Mouse (Mus musculus): ENCODE measurements around the gene Acad11. TPM values are rescaled to one million over a fixed set of nuclear protein-coding genes. Genes with fewer than 3 reads are reported as not detected.

Acad11 gene
- total and polyA plus RNA-seq, 2 experiments = 154 to 392 TPM

DNA sequence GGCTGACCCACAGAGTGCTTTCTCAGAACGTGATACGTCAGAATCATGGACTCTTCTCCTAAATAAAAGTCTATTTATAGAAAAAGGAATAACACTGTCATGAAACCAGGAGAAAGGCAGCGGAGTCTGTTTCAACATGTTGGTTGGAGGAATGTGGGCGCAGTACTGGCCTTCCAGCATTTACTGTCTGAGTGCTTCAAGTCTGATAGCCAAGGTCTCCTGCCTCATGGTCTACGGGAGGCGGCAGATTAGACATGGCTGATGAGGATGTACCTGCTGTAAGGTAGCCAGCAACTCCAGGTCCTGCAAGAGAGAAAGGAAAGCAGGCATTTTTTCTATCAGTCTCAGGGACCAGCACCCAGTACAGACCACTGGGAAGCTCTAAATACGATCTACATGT is 88.9 kb downstream of the Acad11 start:
- Histone ChIP-seq H3K27me3 (ENCODE audit: control insufficient read depth, insufficient read depth, low read length) (no peaks in the 10 kb centered on the region), H3K4me1 (ENCODE audit: control insufficient read depth, insufficient read depth, low read length) (no peaks in the 10 kb centered on the region), H3K9ac (ENCODE audit: low read depth, low read length) (no peak overlapping the region), H3K4me3 (ENCODE audit: insufficient read depth, low read depth, low read length) (no peak overlapping the region), H3K79me2 (ENCODE audit: control insufficient read depth, insufficient read depth, low read length) (no peaks in the 10 kb centered on the region), H3K36me3 (ENCODE audit: control insufficient read depth, insufficient read depth, low read length) (peaks cover 34% of the 10 kb centered on the region), H3K27ac (replicated peaks; ENCODE audit: insufficient read depth, low read depth, low read length) (no peak overlapping the region)
- DNase-seq (ENCODE audit: extremely low read depth, low read depth, low spot score) = no peak
- 95% methylated on average over 7 of the region's 7 CpGs for WGBS
- TF ChIP-seq POLR2A (IDR thresholded peaks at IDR 0.05; ENCODE audit: extremely low read depth, insufficient read depth, low read length) (no peak), CTCF (IDR thresholded peaks at IDR 0.05; ENCODE audit: low read depth, low read length) (no peak)

DNA sequence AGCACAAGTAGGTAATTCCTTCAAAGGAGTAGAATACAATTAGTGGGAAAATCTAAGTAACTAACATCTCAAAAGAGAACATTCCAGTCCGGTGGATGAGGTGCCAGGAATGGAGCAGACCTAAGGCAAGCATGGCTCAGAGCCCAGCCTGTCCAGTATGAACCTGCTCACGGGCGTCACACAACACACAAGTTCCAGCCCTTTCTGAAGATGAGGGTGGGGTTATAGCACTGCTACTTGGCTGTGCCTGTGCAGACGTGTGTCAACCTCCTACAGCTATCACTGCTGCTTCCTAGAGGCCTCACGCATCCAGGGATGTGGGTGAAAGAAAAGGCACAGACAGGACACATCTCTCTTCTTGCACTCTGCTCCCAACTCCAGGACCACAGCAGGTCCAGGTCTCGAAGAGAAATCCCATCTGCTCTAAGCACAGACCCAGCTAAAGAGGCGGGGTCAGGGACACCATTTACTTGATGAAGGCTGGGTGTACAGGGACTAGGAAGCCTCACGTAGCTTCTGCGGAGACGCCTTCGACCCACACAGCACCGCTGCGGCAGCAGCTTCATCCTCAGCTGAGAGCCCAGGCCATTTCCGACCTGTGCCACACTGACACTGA is 92.0 kb downstream of the Acad11 start:
- TF ChIP-seq POLR2A (IDR thresholded peaks at IDR 0.05; ENCODE audit: extremely low read depth, insufficient read depth, low read length) (no peak), CTCF (IDR thresholded peaks at IDR 0.05; ENCODE audit: low read depth, low read length) (no peak)
- Histone ChIP-seq H3K4me1 (ENCODE audit: control insufficient read depth, insufficient read depth, low read length) (no peaks in the 10 kb centered on the region), H3K9ac (ENCODE audit: low read depth, low read length) (no peak overlapping the region), H3K4me3 (ENCODE audit: insufficient read depth, low read depth, low read length) (no peak overlapping the region), H3K27me3 (ENCODE audit: control insufficient read depth, insufficient read depth, low read length) (no peaks in the 10 kb centered on the region), H3K27ac (replicated peaks; ENCODE audit: insufficient read depth, low read depth, low read length) (no peak overlapping the region), H3K79me2 (ENCODE audit: control insufficient read depth, insufficient read depth, low read length) (no peaks in the 10 kb centered on the region), H3K36me3 (ENCODE audit: control insufficient read depth, insufficient read depth, low read length) (peaks cover 58% of the 10 kb centered on the region)
- WGBS = 97% methylated on average over 14 of the region's 14 CpGs
- DNase-seq (ENCODE audit: extremely low read depth, low read depth, low spot score) = no peak

DNA sequence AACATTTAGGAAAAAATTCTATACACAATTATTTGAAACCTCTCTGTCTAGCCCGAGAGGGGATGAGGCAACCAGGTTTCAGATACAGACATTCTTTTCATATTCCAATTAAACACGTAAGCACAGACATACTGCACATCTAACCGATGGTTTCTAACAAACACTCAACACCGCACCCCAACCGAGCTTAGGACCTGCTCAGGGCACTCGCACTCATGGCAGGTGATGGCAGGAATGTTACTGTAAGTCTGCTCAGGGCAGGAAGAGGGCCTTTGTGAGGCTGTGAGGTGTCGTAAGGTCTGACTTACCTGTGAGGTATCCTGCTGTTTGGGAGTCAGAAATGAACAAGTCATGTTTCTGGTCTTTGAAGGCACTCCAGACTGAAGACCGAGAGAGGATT is 93.3 kb downstream of the Acad11 start:
- Histone ChIP-seq H3K9ac (ENCODE audit: low read depth, low read length) (no peak overlapping the region), H3K27me3 (ENCODE audit: control insufficient read depth, insufficient read depth, low read length) (no peaks in the 10 kb centered on the region), H3K27ac (replicated peaks; ENCODE audit: insufficient read depth, low read depth, low read length) (no peak overlapping the region), H3K4me1 (ENCODE audit: control insufficient read depth, insufficient read depth, low read length) (peaks cover 4% of the 10 kb centered on the region; the same call in 1 of the 2 replicates), H3K4me3 (ENCODE audit: insufficient read depth, low read depth, low read length) (no peak overlapping the region), H3K36me3 (ENCODE audit: control insufficient read depth, insufficient read depth, low read length) (peaks cover 54% of the 10 kb centered on the region), H3K79me2 (ENCODE audit: control insufficient read depth, insufficient read depth, low read length) (no peaks in the 10 kb centered on the region)
- TF ChIP-seq CTCF (IDR thresholded peaks at IDR 0.05; ENCODE audit: low read depth, low read length) (no peak), POLR2A (IDR thresholded peaks at IDR 0.05; ENCODE audit: extremely low read depth, insufficient read depth, low read length) (no peak)
- no peak for DNase-seq (ENCODE audit: extremely low read depth, low read depth, low spot score)
- over 99% methylated on average over 8 of the region's 8 CpGs for WGBS

DNA sequence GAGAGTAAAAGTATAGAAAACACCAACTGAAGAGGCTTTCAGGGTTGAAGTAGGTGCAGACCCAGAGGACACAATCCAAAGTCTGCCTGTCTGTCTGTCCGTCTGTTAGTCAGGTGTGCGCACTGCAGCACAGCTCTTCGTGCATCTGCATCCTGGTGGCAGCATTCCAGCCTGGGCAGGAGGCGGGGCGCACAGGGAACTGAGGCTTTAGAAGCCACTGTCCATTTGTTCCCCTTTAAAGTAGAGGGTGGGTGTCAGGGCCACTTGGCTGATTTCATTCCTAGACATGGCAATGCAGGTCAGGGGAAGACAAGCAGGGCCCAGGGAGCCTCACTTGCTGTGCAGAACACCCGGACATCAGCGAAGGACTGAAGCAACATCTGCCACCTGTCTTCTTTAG is 94.1 kb downstream of the Acad11 start:
- peaks cover 7% of the 10 kb centered on the region; the same call in 1 of the 2 replicates for H3K4me1 ChIP-seq (ENCODE audit: control insufficient read depth, insufficient read depth, low read length)
- no peaks in the 10 kb centered on the region for H3K27me3 ChIP-seq (ENCODE audit: control insufficient read depth, insufficient read depth, low read length)
- DNase-seq (ENCODE audit: extremely low read depth, low read depth, low spot score) = no peak
- no peak overlapping the region for H3K4me3 ChIP-seq (ENCODE audit: insufficient read depth, low read depth, low read length)
- WGBS = 96% methylated on average over 7 of the region's 7 CpGs
- peaks cover 54% of the 10 kb centered on the region for H3K36me3 ChIP-seq (ENCODE audit: control insufficient read depth, insufficient read depth, low read length)
- no peak overlapping the region for H3K27ac ChIP-seq (replicated peaks; ENCODE audit: insufficient read depth, low read depth, low read length)
- TF ChIP-seq CTCF (IDR thresholded peaks at IDR 0.05; ENCODE audit: low read depth, low read length) (no peak), POLR2A (IDR thresholded peaks at IDR 0.05; ENCODE audit: extremely low read depth, insufficient read depth, low read length) (no peak)
- no peak overlapping the region for H3K9ac ChIP-seq (ENCODE audit: low read depth, low read length)
- no peaks in the 10 kb centered on the region for H3K79me2 ChIP-seq (ENCODE audit: control insufficient read depth, insufficient read depth, low read length)

DNA sequence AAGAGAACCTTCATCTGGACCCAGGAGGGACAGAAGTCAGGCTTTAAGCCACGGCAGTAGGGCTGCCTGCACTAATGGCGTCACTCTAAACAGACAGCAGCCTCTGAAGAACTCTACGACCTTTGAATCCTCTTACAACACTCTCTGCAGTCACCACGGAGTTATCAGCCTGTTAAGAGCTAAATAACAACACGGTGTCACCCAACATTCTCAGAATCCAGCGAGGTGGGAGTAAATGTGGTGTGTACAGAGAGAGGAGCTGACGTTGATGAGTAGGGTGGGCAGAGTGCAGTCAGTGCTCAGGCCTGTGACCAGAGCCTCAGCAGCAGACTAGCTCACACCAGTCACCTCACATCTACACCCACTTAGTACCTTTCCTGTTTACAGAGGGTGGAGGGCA is 97.9 kb downstream of the Acad11 start:
- Histone ChIP-seq H3K27ac (replicated peaks; ENCODE audit: insufficient read depth, low read depth, low read length) (peak overlapping the region; percentile 86), H3K79me2 (ENCODE audit: control insufficient read depth, insufficient read depth, low read length) (no peaks in the 10 kb centered on the region), H3K4me1 (ENCODE audit: control insufficient read depth, insufficient read depth, low read length) (peaks cover 10% of the 10 kb centered on the region; the same call in 1 of the 2 replicates), H3K9ac (ENCODE audit: low read depth, low read length) (peak overlapping the region; percentile 22; the same call in 1 of the 2 replicates), H3K27me3 (ENCODE audit: control insufficient read depth, insufficient read depth, low read length) (no peaks in the 10 kb centered on the region), H3K4me3 (ENCODE audit: insufficient read depth, low read depth, low read length) (no peak overlapping the region), H3K36me3 (ENCODE audit: control insufficient read depth, insufficient read depth, low read length) (peaks cover 58% of the 10 kb centered on the region)
- peak; percentile 92 for DNase-seq (ENCODE audit: extremely low read depth, low read depth, low spot score)
- TF ChIP-seq CTCF (IDR thresholded peaks at IDR 0.05; ENCODE audit: low read depth, low read length) = no peak
- no peak for TF ChIP-seq POLR2A (IDR thresholded peaks at IDR 0.05; ENCODE audit: extremely low read depth, insufficient read depth, low read length)
- 23% methylated on average over 7 of the region's 7 CpGs for whole genome bisulfite sequencing

DNA sequence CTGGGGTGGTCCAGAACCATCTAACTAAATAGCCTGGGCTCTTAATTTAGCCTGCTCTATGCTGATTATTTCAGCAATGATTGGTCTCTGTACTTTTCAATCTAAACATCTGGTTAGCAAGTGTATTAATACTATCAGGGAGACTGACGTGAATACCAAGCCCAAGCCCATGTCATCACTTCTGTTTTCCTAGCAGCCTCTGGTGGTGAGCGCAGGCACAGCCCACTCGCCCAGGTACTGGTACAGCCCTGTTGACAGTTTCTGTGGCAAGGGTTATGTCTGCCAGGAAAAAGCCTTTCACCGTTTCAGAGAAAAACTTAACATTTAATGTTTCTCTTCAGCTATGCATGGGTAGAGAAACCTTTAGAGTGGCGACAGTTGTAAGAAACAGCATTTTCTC is 101.0 kb downstream of the Acad11 start:
- H3K4me1 ChIP-seq (ENCODE audit: control insufficient read depth, insufficient read depth, low read length) = peaks cover 25% of the 10 kb centered on the region
- DNase-seq (ENCODE audit: extremely low read depth, low read depth, low spot score) = no peak
- no peak overlapping the region for H3K27ac ChIP-seq (replicated peaks; ENCODE audit: insufficient read depth, low read depth, low read length)
- no peak for TF ChIP-seq CTCF (IDR thresholded peaks at IDR 0.05; ENCODE audit: low read depth, low read length)
- TF ChIP-seq POLR2A (IDR thresholded peaks at IDR 0.05; ENCODE audit: extremely low read depth, insufficient read depth, low read length) = no peak
- no peak overlapping the region for H3K9ac ChIP-seq (ENCODE audit: low read depth, low read length)
- no peak overlapping the region for H3K4me3 ChIP-seq (ENCODE audit: insufficient read depth, low read depth, low read length)
- no peaks in the 10 kb centered on the region for H3K79me2 ChIP-seq (ENCODE audit: control insufficient read depth, insufficient read depth, low read length)
- H3K36me3 ChIP-seq (ENCODE audit: control insufficient read depth, insufficient read depth, low read length) = peaks cover 38% of the 10 kb centered on the region
- H3K27me3 ChIP-seq (ENCODE audit: control insufficient read depth, insufficient read depth, low read length) = no peaks in the 10 kb centered on the region
- 92% methylated on average over 5 of the region's 5 CpGs for WGBS

Measured in liver, adult 2 months (tissue).